Mouse (Mus musculus) ovary, postnatal 14 days (tissue): ENCODE measurements around the gene March6.

ENCODE experiments used
- DNase-seq: peaks from one replicate; pipeline ENCODE4 v3.0.0; 2022; ENCODE audit warnings: low spot score

Gene March6

GRCm38 (mm10) chr15:31530659-31531445 lies at the start of gene March6:
TSS of gene March6 (minus strand) at chr15:31531053.
- peak; percentile 83 for DNase-seq

- no peak for DNase-seq
Measured at GRCm38 (mm10) chr15:31576076-31576475, 45.2 kb upstream of the March6 start.

GRCm38 (mm10) chr15:31573692-31574091 lies 42.8 kb upstream of the March6 start:
- DNase-seq = no peak

GRCm38 (mm10) chr15:31573287-31573686 lies 42.4 kb upstream of the March6 start:
- no peak for DNase-seq

GRCm38 (mm10) chr15:31571906-31572722 lies 41.3 kb upstream of the March6 start:
- no peak for DNase-seq

GRCm38 (mm10) chr15:31570959-31571358 lies 40.1 kb upstream of the March6 start:
- no peak for DNase-seq

- DNase-seq = peak; percentile 34
Measured at GRCm38 (mm10) chr15:31569325-31570022, 38.6 kb upstream of the March6 start.

- DNase-seq = peak; percentile 26
Measured at GRCm38 (mm10) chr15:31568581-31568996, 37.7 kb upstream of the March6 start.

GRCm38 (mm10) chr15:31567431-31567830 lies 36.6 kb upstream of the March6 start:
- no peak for DNase-seq

- no peak for DNase-seq
Measured at GRCm38 (mm10) chr15:31565786-31566185, 34.9 kb upstream of the March6 start.

GRCm38 (mm10) chr15:31565184-31565583 lies 34.3 kb upstream of the March6 start, which contains the start of gene Cmbl:
TSS of gene Cmbl (plus strand) at chr15:31565389.
- DNase-seq = no peak

- DNase-seq = no peak
Measured at GRCm38 (mm10) chr15:31563577-31564546, 33.0 kb upstream of the March6 start.

- DNase-seq = no peak
Measured at GRCm38 (mm10) chr15:31562847-31563246, 32.0 kb upstream of the March6 start.

GRCm38 (mm10) chr15:31561976-31562375 lies 31.1 kb upstream of the March6 start:
- no peak for DNase-seq

GRCm38 (mm10) chr15:31561390-31561789 lies 30.5 kb upstream of the March6 start:
- DNase-seq = no peak

GRCm38 (mm10) chr15:31554855-31555254 lies 24.0 kb upstream of the March6 start:
- no peak for DNase-seq

GRCm38 (mm10) chr15:31550381-31550780 lies 19.5 kb upstream of the March6 start:
- no peak for DNase-seq

GRCm38 (mm10) chr15:31547421-31547820 lies 16.6 kb upstream of the March6 start:
- no peak for DNase-seq

- no peak for DNase-seq
Measured at GRCm38 (mm10) chr15:31546291-31546690, 15.4 kb upstream of the March6 start.

- DNase-seq = no peak
Measured at GRCm38 (mm10) chr15:31545058-31545457, 14.2 kb upstream of the March6 start.

GRCm38 (mm10) chr15:31543246-31543645 lies 12.4 kb upstream of the March6 start:
- no peak for DNase-seq
